Mouse (Mus musculus) left cerebral cortex, adult 8-10 months (tissue): ENCODE measurements around the gene Pcgf2. TPM values are rescaled to one million over a fixed set of nuclear protein-coding genes. Genes with fewer than 3 reads are reported as not detected.

ENCODE experiments used
- DNase-seq, 2 experiments: peaks; one replicate each; pipeline ENCODE4 v3.0.0; 2022; ENCODE audit warnings: low spot score in 2 of 2
- total RNA-seq, 4 experiments: library from RNA; stranded (reverse); gene quantifications; 2 replicates each; pipeline ENCODE4 v1.2.4; 2022

The Pcgf2 gene
- total RNA-seq, 4 experiments from 2014 or later = 35.3 to 39.6 (median 37.6) TPM

GRCm38 (mm10) chr11:97695712-97696401, 4.4 kb downstream of the Pcgf2 start:
- no peak for DNase-seq

GRCm38 (mm10) chr11:97694921-97695711, 5.2 kb downstream of the Pcgf2 start:
- DNase-seq = no peak

DNA sequence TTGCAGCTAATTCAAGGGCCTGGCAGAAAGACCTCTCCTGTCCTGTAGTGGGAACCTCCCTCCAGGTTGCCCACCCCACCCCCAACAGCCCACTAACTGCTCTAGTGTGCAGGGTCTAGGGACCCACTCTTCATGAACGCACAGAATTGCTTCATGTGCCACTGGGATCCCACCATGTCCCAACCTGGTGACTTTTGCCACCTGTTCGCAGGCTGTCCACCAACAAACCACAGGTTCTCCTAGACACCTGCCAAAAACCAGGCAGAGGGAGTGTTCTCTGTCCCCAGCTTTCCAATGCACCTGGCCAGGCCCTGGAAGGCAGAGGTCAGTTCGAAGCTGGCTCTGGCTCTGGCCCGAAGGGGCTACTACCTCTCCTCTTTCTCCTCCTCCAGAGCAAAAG, 5.9 kb downstream of the Pcgf2 start:
- DNase-seq = no peak

GRCm38 (mm10) chr11:97689861-97690260, 10.4 kb downstream of the Pcgf2 start:
- DNase-seq = no peak

GRCm38 (mm10) chr11:97687061-97687460, 13.2 kb downstream of the Pcgf2 start:
- DNase-seq = no peak

- no peak for DNase-seq
These were observed 13.9 kb downstream of the Pcgf2 start for GRCm38 (mm10) chr11:97686322-97686908.

DNA sequence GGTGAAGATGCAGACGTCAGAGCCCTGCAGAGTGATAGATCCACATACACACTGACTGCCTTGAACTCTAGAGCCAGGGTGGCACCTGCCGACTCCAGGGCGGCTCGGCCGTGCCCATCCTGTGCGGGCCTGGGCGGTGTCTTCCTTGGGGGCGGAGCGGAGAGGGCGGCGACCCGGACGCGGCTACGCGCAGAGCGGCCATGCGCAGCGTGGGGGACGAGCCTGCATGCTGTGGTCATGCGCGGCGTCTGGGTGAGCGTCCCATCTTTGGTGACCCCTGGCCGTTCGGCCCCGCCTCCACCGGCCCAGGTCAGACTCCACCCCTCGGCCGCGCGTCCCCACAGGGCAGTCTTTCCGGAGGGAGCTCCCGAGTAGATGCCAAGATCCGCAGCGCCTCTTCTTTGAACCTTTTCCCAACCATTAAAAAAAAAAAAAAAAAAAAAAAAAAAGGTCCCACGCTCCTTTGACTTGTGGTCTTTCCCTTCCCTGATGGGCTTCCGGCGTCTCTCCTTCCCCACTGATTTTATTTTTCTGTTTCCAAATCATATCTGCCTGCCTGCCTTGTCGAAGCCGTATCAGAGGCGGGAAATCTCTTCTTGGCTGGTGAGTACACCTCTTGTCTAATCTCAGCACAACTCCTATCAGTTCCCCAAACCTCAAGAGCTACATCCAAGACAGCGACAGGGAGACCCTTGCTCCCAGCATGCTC, 14.5 kb downstream of the Pcgf2 start, which contains the start of gene Cisd3:
Cisd3 (plus strand) TSS at position 214 of the 709 bp plus-strand sequence.
- DNase-seq = peak; percentile 75 to 87

GRCm38 (mm10) chr11:97684766-97685165, 15.5 kb downstream of the Pcgf2 start:
- DNase-seq = no peak

- DNase-seq = no peak
These were observed 16.1 kb downstream of the Pcgf2 start for GRCm38 (mm10) chr11:97684063-97684680.

DNA sequence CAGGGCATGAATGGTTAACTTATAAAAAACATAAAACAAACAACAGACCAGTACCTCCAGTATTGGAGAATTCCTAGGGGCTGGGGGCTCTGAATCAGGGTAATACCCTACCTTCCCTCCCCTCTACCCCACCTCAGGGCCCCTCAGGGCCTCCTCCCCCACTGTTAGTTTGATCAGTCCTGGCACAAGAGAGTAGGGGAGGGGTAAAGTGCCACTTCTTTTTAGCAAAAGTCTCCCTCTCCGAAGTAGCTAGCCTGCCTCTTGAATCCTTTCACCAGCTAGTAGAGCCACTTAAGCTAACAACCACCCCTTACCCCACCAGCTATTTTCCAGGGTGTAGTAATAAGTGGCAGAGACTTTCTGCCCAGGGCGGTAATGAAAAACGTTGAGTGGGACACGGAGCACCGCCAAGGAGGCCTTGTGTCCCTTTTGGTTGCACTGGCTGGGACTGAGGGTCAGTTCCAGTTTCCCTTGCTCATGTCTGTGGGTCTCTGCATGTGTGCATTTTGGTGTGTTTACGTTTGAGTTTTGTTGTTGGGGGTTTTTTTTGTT, 17.7 kb downstream of the Pcgf2 start:
- DNase-seq = no peak

- no peak for DNase-seq
These were observed 19.9 kb downstream of the Pcgf2 start for GRCm38 (mm10) chr11:97680430-97680829.

DNA sequence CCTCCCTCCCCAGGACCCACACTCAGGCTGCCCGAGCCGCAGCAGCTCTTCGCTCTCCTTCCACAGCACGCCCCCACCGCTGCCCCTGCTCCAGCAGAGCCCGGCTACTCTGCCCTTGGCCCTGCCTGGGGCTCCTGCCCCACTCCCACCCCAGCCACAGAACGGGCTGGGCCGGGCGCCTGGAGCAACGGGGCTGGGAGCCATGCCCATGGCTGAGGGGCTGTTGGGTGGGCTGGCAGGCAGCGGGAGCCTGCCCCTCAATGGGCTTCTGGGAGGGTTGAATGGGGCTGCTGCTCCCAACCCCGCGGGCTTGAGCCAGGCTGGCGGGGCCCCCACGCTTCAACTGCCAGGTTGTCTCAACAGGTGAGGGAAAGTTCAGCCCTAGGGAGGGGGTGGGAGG, 22.0 kb downstream of the Pcgf2 start:
- DNase-seq = no peak

GRCm38 (mm10) chr11:97677842-97678241, 22.5 kb downstream of the Pcgf2 start:
- no peak for DNase-seq

- no peak for DNase-seq
These were observed 22.9 kb downstream of the Pcgf2 start for GRCm38 (mm10) chr11:97677381-97677780.

GRCm38 (mm10) chr11:97676050-97676754, 24.1 kb downstream of the Pcgf2 start:
- no peak for DNase-seq

- no peak for DNase-seq
These were observed 27.1 kb downstream of the Pcgf2 start for GRCm38 (mm10) chr11:97673148-97673547.

- no peak for DNase-seq
These were observed 29.1 kb downstream of the Pcgf2 start for GRCm38 (mm10) chr11:97671177-97671527.

DNA sequence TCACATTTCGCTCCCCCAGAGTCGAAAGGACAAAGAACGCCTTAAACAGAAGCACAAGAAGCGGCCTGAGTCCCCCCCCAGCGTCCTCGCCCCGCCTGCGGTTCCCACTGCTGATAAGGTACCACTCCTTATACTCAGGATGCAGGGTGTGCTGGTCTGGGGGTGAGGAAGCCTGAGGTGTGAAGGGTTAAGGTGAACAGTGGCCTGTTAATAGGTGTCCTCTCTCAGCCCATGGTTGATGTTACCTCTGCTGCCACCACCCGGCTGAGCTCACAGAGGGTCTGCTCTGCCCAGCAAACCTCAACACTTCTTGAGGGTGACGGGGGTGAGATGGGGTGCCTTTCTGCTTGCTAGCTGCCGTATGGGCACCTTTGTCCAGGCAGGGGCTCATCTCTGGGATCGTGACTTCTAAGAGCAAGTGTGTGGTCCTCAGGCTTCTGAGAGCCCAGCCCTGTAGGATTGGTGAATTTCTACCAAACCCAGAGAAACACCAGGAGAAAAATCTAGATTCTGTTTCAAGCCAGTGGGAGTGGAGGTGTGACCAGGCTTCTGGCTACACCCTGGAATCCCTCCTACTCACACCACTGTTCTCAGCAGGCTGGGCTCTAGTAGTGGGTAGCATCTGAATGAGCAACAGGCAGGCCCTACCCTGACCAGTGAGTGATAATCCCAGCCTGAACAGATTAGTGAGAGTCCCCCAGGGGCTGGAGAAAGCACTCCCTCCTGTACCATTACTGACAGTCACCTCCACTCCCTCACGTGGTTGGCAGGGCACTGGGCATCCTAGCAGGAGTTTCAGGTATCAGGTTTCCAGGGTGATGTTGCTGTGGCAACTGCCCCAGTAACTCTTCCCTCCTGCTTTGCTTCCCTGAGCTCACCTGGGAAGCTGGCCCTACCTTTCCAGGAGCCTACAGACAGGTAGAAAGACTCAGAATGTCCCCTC, 29.8 kb downstream of the Pcgf2 start:
- no peak for DNase-seq

GRCm38 (mm10) chr11:97669829-97670228, 30.5 kb downstream of the Pcgf2 start:
- peak in 1 of 2 experiments; percentile 63 for DNase-seq
